Mouse (Mus musculus): Measurements from ENCODE around the gene Egfl7. TPM values are rescaled to one million over a fixed set of nuclear protein-coding genes. Genes with fewer than 3 reads are reported as not detected.

Egfl7 gene
- polyA plus RNA-seq, 1 experiment from 2014 or later: 88.5 TPM

DNA sequence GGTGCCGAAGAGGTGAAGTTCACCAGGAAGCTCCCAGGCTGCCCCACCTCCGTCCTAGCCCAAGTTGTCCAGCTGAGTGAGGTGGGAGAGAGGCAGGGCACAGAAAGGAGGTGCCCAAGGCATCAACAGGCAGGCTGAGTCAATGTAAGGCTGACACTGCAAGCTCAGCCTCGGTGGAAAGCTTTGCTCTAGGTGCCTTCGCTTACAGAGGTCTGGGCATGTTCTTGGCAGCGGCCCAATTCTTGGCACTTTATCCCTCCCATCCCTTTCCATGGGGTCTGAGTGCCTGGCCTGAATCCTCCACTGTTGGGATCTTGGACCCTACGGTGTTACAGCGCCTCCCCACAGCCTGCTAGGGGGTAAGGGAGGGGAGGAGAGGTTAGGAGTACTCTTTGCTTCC is 2.9 kb downstream of the Egfl7 start:
- Histone ChIP-seq H3K4me2 (no peak overlapping the region), H3K36me3 (no peaks in the 10 kb centered on the region), H3K9me3 (no peaks in the 10 kb centered on the region), H3K4me3 (no peak overlapping the region), H3K9ac (no peak overlapping the region), H3K27ac (0 out of 2 replicates have a peak overlapping the region, but pooled peaks have one; percentile 16), H3K4me1 (peaks cover 19% of the 10 kb centered on the region), H3K27me3 (no peaks in the 10 kb centered on the region)
- no peak for ATAC-seq (ENCODE audit: insufficient number of reproducible peaks, insufficient read depth, low FRiP score, low TSS enrichment, low read depth)
- WGBS: 72% methylated on average over 7 of the region's 7 CpGs

DNA sequence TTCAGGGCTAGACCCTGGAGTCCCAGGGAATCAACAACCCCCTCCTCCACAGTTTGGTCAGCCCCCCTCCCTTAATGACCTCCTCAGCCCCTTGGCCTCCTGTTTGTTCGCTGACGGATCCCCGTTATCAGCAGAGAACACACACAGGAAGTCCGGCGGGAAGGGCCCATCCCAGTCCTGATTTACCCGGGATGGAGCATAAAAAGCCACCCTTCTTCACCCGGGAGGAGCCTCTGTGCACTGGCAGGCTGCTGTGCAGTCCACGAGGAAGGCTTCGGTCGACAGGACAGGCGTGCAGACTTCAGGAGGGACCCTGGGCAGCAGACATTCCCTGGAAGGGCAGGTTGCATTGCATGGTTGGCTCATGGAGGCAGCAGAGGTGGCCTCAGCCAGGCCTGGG is 3.8 kb downstream of the Egfl7 start:
- peak overlapping the region; percentile 44; the same call in 1 of the 2 replicates for H3K27ac ChIP-seq
- 0 out of 2 replicates have a peak overlapping the region, but pooled peaks have one; percentile 7 for H3K4me2 ChIP-seq
- peak overlapping the region; percentile 60 for H3K9ac ChIP-seq

DNA sequence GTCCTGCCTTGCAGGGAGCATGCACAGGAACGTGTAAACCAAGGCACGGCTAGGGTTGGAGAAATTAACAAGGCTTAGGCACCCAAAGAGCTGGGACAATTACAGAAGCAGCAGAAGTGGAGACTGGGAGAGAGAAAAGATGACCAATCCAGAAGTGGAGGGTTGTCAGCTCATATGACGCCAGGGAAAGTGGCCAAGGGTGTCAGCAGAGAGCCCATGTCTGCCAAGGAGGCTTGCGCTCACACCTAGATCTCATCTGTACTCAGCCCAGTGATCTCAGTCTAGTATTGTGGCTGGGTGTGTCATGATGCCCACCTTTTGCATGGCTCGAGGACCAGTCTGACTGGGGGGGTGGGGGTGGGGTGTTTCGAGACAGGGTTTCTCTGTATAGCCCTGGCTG is 5.9 kb downstream of the Egfl7 start:
- H3K4me1 ChIP-seq: peaks cover 15% of the 10 kb centered on the region
- no peaks in the 10 kb centered on the region for H3K36me3 ChIP-seq
- peak overlapping the region; percentile 47 for H3K9ac ChIP-seq
- peak overlapping the region; percentile 69 for H3K27ac ChIP-seq
- no peaks in the 10 kb centered on the region for H3K9me3 ChIP-seq
- 64% methylated on average over 6 of the region's 6 CpGs for WGBS
- H3K4me2 ChIP-seq: no peak overlapping the region
- peak overlapping the region; percentile 65 for H3K4me3 ChIP-seq
- ATAC-seq (ENCODE audit: insufficient number of reproducible peaks, insufficient read depth, low FRiP score, low TSS enrichment, low read depth): no peak
- H3K27me3 ChIP-seq: no peaks in the 10 kb centered on the region

More for the DNA sequence above, 3.8 kb downstream of the Egfl7 start:
- 65% methylated on average over 11 of the region's 11 CpGs for WGBS
- no peaks in the 10 kb centered on the region for H3K9me3 ChIP-seq
- no peaks in the 10 kb centered on the region for H3K27me3 ChIP-seq
- peaks cover 18% of the 10 kb centered on the region for H3K4me1 ChIP-seq
- ATAC-seq (ENCODE audit: insufficient number of reproducible peaks, insufficient read depth, low FRiP score, low TSS enrichment, low read depth): no peak
- H3K4me3 ChIP-seq: peak overlapping the region; percentile 25
- no peaks in the 10 kb centered on the region for H3K36me3 ChIP-seq

DNA sequence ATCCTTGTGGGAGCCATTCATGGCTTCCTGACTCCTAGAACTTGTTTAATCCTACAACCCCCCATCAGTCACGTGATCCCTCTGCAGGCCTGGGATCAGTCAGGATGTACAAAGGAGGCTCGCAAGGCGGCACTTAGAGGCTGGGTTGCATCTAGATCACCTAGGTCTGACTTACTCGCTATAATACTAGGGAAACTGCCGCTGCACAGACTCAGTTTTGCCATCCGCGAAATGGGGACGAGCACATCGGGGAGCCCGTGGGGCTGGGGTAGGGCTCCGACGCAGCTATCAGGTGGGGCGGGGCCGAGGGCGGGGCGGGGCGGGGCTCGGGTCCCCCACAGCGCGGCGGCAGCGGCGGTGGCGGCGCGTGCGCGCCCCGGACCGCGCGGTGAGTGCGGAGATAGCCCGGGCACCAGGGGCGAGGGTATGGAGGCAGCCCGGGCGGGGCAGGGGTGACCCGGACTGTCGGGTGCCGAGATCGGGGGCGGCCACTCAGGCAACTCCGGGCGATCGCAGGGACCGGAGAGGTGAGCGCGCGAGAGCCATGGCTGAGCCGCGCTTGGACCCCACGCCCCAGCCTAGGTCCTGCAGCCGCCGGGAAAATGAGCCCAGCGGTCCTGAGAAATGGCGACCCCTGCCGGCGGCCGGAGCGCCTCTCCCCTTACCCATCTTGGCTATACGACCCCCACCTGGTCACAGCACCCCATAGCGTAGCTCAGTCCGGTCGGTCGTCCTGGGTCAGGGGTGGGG is 6.7 kb downstream of the Egfl7 start, which contains the start of gene Gm20532:
Gene Gm20532, plus strand, starts transcription at position 346 of the 750 bp plus-strand sequence.
- no peaks in the 10 kb centered on the region for H3K27me3 ChIP-seq
- peak within 1 kb of the TSS; percentile 78 for H3K9ac ChIP-seq
- peaks cover 15% of the 10 kb centered on the region for H3K4me1 ChIP-seq
- peak within 1 kb of the TSS; percentile 83 for H3K4me2 ChIP-seq
- peak; percentile 59 for ATAC-seq (ENCODE audit: insufficient number of reproducible peaks, insufficient read depth, low FRiP score, low TSS enrichment, low read depth)
- H3K4me3 ChIP-seq: peak within 1 kb of the TSS; percentile 65
- peak within 1 kb of the TSS; percentile 76 for H3K27ac ChIP-seq
- WGBS: under 1% methylated on average over 64 of the region's 65 CpGs
- no peaks in the 10 kb centered on the region for H3K9me3 ChIP-seq
- no peaks in the 10 kb centered on the region for H3K36me3 ChIP-seq

DNA sequence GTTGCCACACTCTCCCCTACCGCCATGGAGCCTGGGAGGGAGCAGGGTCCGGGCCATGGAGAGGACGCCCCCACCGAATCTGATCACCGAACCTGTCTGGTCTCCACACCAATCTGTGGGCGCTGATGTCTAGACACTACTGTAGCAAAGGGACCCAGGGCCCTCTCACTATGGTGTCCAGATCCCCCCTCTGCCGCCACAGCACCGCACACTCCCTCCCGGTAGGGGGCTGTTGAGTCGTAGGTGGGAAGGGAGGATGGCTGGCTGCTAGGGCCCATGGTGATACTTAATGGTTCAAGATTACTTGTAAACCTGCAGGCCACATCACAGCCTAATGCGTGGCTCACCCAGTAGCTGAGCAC is 7.2 kb downstream of the Egfl7 start:
- Histone ChIP-seq H3K4me3 (peak overlapping the region; percentile 65), H3K27ac (peak overlapping the region; percentile 76), H3K9me3 (no peaks in the 10 kb centered on the region), H3K9ac (peak overlapping the region; percentile 78), H3K4me1 (peaks cover 15% of the 10 kb centered on the region), H3K36me3 (peaks cover 3% of the 10 kb centered on the region; the same call in 1 of the 2 replicates), H3K27me3 (no peaks in the 10 kb centered on the region), H3K4me2 (peak overlapping the region; percentile 83)
- ATAC-seq (ENCODE audit: insufficient number of reproducible peaks, insufficient read depth, low FRiP score, low TSS enrichment, low read depth): peak; percentile 16
- WGBS: 4% methylated on average over 11 of the region's 11 CpGs

DNA sequence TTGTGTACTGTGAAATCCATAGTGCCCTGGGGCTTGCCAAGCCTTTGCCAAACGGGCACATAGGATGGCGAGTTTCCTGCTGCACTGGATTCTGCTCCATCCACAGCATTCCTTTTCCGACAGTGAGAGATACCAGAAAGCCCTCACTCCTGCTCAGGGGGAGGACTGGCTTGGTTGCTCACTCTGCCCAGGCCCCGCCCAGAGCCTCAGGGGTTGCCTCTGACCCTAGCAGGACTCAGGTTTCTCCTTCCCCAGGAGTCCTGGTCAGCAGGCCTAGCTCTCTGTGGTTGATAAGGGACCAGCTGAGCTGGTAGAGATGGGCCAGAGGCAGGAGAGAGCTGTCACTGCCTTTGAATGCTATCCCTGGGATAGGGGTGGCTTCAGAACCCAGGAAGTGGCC is 8.8 kb downstream of the Egfl7 start:
- ATAC-seq (ENCODE audit: insufficient number of reproducible peaks, insufficient read depth, low FRiP score, low TSS enrichment, low read depth): no peak
- H3K27me3 ChIP-seq: no peaks in the 10 kb centered on the region
- peak overlapping the region; percentile 83 for H3K4me2 ChIP-seq
- WGBS: 29% methylated on average over 4 of the region's 4 CpGs
- 0 out of 2 replicates have a peak overlapping the region, but pooled peaks have one; percentile 39 for H3K27ac ChIP-seq
- no peaks in the 10 kb centered on the region for H3K9me3 ChIP-seq
- H3K9ac ChIP-seq: peak overlapping the region; percentile 58
- no peak overlapping the region; the same call in 1 of the 2 replicates for H3K4me3 ChIP-seq
- H3K4me1 ChIP-seq: peaks cover 10% of the 10 kb centered on the region
- peaks cover 14% of the 10 kb centered on the region for H3K36me3 ChIP-seq

DNA sequence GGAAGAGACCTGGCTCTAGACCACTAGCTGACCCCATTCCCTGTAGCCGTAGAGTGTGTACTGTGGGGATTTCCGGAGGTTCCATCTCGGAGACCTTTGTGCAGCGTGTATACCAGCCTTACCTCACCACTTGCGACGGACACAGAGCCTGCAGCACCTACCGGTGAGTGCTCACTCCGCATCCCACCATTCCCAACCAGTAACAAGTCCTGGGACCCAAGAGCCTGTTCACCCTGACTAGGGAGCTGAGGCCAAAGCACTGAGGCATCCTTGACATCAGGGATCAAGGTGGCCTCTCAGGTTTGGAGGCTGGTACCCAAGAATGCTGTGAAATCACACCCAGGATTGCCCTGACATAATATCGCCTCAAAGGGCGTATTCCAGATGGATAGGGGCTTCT is 9.5 kb downstream of the Egfl7 start:
- WGBS: 89% methylated on average over 10 of the region's 10 CpGs

DNA sequence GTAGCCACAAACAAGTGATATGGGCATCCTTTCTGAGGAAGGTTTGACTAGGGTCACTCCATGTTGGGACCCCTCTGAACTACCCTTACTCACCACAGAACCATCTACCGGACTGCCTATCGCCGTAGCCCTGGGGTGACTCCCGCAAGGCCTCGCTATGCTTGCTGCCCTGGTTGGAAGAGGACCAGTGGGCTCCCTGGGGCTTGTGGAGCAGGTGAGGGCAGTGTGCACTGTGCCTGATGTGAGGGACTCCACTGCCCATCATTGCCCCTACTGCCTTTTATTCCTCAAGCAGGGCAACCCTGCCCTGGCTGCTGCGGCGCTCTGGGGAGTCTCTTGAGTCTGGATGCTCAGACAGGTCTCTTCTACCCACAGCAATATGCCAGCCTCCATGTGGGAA is 10.5 kb downstream of the Egfl7 start:
- H3K4me2 ChIP-seq: no peak overlapping the region
- 94% methylated on average over 7 of the region's 7 CpGs for WGBS

More for the DNA sequence above, 9.5 kb downstream of the Egfl7 start:
- Histone ChIP-seq H3K27me3 (no peaks in the 10 kb centered on the region), H3K9ac (0 out of 2 replicates have a peak overlapping the region, but pooled peaks have one; percentile 7), H3K9me3 (no peaks in the 10 kb centered on the region), H3K4me2 (peak overlapping the region; percentile 18; the same call in 1 of the 2 replicates), H3K4me1 (peaks cover 10% of the 10 kb centered on the region), H3K4me3 (no peak overlapping the region), H3K36me3 (peaks cover 14% of the 10 kb centered on the region), H3K27ac (0 out of 2 replicates have a peak overlapping the region, but pooled peaks have one; percentile 39)
- no peak for ATAC-seq (ENCODE audit: insufficient number of reproducible peaks, insufficient read depth, low FRiP score, low TSS enrichment, low read depth)

DNA sequence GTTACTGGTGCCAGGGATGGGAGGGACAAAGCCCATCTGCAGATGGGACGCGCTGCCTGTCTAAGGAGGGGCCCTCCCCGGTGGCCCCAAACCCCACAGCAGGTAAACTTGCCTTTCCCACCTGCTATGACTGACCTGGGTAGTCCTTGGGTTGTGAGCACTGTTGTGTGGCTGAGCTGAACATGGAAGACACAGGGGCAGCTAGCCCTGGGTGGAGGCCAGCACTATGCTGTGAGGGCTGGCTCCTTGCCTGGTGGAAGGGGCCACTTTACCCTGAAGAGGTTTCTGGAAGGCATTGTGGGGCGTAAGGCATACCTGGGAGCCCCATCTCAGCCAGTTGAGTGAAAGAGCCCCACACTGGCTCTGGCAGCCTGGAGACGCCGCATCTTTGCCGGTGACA is 11.1 kb downstream of the Egfl7 start:
- Histone ChIP-seq H3K36me3 (peaks cover 30% of the 10 kb centered on the region), H3K27me3 (no peaks in the 10 kb centered on the region), H3K9me3 (no peaks in the 10 kb centered on the region), H3K27ac (no peak overlapping the region), H3K9ac (no peak overlapping the region), H3K4me1 (peaks cover 10% of the 10 kb centered on the region), H3K4me2 (no peak overlapping the region), H3K4me3 (no peak overlapping the region)
- 92% methylated on average over 7 of the region's 7 CpGs for WGBS
- ATAC-seq (ENCODE audit: insufficient number of reproducible peaks, insufficient read depth, low FRiP score, low TSS enrichment, low read depth): no peak

More for the DNA sequence above, 10.5 kb downstream of the Egfl7 start:
- Histone ChIP-seq H3K9me3 (no peaks in the 10 kb centered on the region), H3K4me3 (no peak overlapping the region), H3K36me3 (peaks cover 23% of the 10 kb centered on the region), H3K27me3 (no peaks in the 10 kb centered on the region), H3K9ac (no peak overlapping the region), H3K4me1 (peaks cover 10% of the 10 kb centered on the region), H3K27ac (no peak overlapping the region)
- ATAC-seq (ENCODE audit: insufficient number of reproducible peaks, insufficient read depth, low FRiP score, low TSS enrichment, low read depth): no peak

DNA sequence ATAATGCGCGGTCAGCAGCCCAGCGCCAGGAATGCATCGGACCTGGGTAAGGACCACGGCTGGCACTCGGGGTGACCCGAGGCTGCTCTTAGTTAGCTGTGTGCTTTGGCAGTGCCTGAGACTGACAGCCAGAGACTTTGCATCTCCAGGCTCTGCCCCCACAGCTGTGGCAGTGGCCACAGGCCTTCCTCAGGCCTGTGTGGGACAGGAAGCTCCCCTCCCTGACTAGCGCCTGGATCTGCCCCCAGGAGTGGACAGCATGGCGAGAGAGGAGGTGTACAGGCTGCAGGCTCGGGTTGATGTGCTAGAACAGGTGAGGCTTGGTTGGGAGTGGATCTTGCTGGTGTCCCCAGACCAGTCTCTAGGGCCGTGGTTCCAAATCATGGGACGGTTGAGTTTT is 11.6 kb downstream of the Egfl7 start:
- Histone ChIP-seq H3K9ac (no peak overlapping the region), H3K36me3 (peaks cover 33% of the 10 kb centered on the region), H3K27ac (no peak overlapping the region), H3K4me3 (no peak overlapping the region), H3K9me3 (no peaks in the 10 kb centered on the region), H3K4me2 (no peak overlapping the region), H3K27me3 (no peaks in the 10 kb centered on the region), H3K4me1 (peaks cover 10% of the 10 kb centered on the region)
- no peak for ATAC-seq (ENCODE audit: insufficient number of reproducible peaks, insufficient read depth, low FRiP score, low TSS enrichment, low read depth)
- 76% methylated on average over 12 of the region's 12 CpGs for WGBS

DNA sequence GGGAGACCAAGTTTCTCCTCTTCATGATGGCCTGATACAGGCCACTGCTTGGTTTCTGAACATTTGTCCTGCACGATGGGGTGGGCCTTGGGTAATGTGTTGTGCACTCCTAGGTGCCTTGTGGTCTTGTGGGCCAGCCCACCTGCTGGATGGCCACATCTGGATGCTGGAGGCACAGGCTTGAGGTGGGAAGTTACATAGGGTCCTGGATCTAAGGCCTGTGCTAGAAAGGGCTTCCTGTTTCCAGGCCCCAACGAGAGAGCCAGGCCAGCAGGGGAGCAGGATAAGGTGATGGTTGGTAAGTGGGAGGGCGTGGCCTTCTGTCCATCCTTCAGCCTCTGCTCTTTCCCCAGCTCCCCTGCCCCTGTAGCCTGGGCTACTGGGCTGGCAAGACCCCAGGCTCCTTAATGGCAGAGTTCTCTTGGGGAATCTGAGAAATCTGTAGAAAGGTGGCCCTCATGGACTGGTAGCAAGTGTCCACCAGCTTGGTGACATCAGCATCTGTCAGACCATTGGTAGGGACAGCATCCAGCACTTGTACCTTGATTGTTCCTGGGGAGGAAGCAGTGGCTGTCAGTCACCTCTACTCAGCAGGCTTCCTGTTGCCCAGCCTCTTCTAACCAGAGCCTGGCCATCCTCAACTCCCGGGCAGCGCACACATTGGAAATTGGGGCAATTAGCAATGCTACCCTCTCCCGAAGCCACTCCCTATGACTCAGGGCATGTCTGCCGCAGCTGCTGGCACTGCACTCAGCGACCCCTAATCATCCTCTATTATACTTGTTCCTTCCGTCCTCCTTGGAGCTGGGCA is 13.6 kb downstream of the Egfl7 start:
- no peak overlapping the region for H3K27ac ChIP-seq
- 79% methylated on average over 9 of the region's 9 CpGs for WGBS
- peaks cover 4% of the 10 kb centered on the region for H3K4me1 ChIP-seq
- no peaks in the 10 kb centered on the region for H3K27me3 ChIP-seq
- no peak for ATAC-seq (ENCODE audit: insufficient number of reproducible peaks, insufficient read depth, low FRiP score, low TSS enrichment, low read depth)
- H3K4me3 ChIP-seq: no peak overlapping the region
- H3K36me3 ChIP-seq: peaks cover 36% of the 10 kb centered on the region
- no peak overlapping the region for H3K4me2 ChIP-seq
- H3K9me3 ChIP-seq: no peaks in the 10 kb centered on the region
- H3K9ac ChIP-seq: no peak overlapping the region

All from embryonic facial prominence, embryonic 13.5 days (tissue).